Mouse (Mus musculus) forebrain, embryonic 14.5 days (tissue): ENCODE results near the gene Hmgn5. TPM values are rescaled to one million over a fixed set of nuclear protein-coding genes. Genes with fewer than 3 reads are reported as not detected.

Experiments used
- polyA plus RNA-seq: library from polyadenylated mRNA; unstranded; fragments of >200 nt; fragmentation: Nextera tagmentation; extraction: Ambion mirVana; gene quantifications from 2 replicates; pipeline ENCODE4 v1.2.1, GENCODE M21; 2014

The Hmgn5 gene
- polyA plus RNA-seq, 1 experiment from 2014 or later: 14.8 TPM

Other genes with a start within 250 kb of the Hmgn5 start
- gene Brwd3, start 179.0 kb downstream of the Hmgn5 start, polyA plus RNA-seq: 3.6 and 4.8 TPM in 2 replicates
- gene Sh3bgrl, start 82.0 kb upstream of the Hmgn5 start, polyA plus RNA-seq: 99.3 and 152 TPM in 2 replicates
- gene Gm6377, start 183.4 kb upstream of the Hmgn5 start, polyA plus RNA-seq: 0.17 and 0.21 TPM in 2 replicates